Mouse (Mus musculus): ENCODE measurements around the gene Kansl1.

GRCm38 (mm10) chr11:104461551-104461950, 7.1 kb downstream of the Kansl1 start:
- TF ChIP-seq CTCF (IDR thresholded peaks at IDR 0.05; ENCODE audit: extremely low read depth, insufficient read length, insufficient replicate concordance, low read depth, low read length) (no peak), POLR2A (IDR thresholded peaks at IDR 0.05; ENCODE audit: low read depth, low read length) (no peak)
